In the genomic region with DNA sequence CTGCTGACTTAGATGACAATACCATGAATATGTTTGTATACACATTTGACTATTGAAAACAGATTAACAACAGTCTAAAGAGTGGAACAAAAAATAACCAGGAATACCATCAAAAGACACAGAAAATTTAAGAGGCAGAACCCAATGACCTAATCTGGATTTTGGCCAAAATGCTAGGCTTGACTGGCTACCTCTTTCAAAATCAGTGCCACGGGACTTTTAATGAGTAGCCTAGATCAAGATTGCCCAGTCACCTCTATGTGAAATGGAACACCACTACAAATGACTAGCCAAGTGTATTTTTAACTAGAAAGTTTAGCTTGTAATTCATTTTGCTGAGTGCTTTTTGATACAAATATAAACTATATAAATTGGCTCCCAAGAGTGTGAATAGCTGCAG, we compare ENCODE assay signal across 20 mouse cellular contexts.
A peak's percentile ranks its signal among the peaks of the same experiment; 100 is the strongest.
DNase-seq lines count a peak whose midpoint lies in the region; ATAC-seq and TF ChIP-seq lines count a peak whose summit lies in the region.
"Had no signal": no experiment of that assay in that cellular context is flagged by ENCODE, and none has a peak within 500 bp of the region (broad histone marks: within the 10 kb centered on the region; RNA-seq: fewer than 3 reads in every experiment).

No protein-coding gene starts in this region.

- no peaks in the 10 kb centered on the region for H3K4me1 ChIP-seq in hindbrain, postnatal 0 days (ENCODE audit: insufficient read depth, low read length)
- no peaks in the 10 kb centered on the region for H3K4me1 ChIP-seq in hindbrain, embryonic 11.5 days (replicated peaks; ENCODE audit: control insufficient read depth, insufficient read depth, low read length)
- no peaks in the 10 kb centered on the region for H3K4me1 ChIP-seq in kidney, postnatal 0 days (replicated peaks; ENCODE audit: insufficient read depth, low read length)
- H3K4me1 ChIP-seq in forebrain, postnatal 0 days (ENCODE audit: insufficient read depth) = no peaks in the 10 kb centered on the region
- H3K4me1 ChIP-seq: hindbrain, embryonic 12.5 days; midbrain, embryonic 12.5 days; neural tube, embryonic 12.5 days had no signal

- DNase-seq in hindbrain, postnatal 0 days (ENCODE audit: low spot score) = peak; percentile 28
- no peak for DNase-seq in hindbrain, embryonic 11.5 days (ENCODE audit: low spot score)
- DNase-seq in NIH3T3 (ENCODE audit: low read depth) = peak; percentile 40
- peak; percentile 10 for DNase-seq in fibroblast of lung, adult 2 months (ENCODE audit: low read depth)
- DNase-seq in kidney, postnatal 0 days (ENCODE audit: low spot score) = peak; percentile 59
- DNase-seq in forebrain, postnatal 0 days = no peak
- DNase-seq in ovary, postnatal 36 days (ENCODE audit: low spot score) = no peak
- DNase-seq: adrenal gland, postnatal 14 days; cerebellum, adult 18-20 months; gastrocnemius, postnatal 14 days; heart, adult 2 months; lung, postnatal 10 days; spleen, adult 18-20 months; thymus, postnatal 25 days had no signal

- H3K27ac ChIP-seq in hindbrain, postnatal 0 days = no peak overlapping the region
- H3K27ac ChIP-seq in hindbrain, embryonic 11.5 days (ENCODE audit: low read depth, low read length) = no peak overlapping the region
- H3K27ac ChIP-seq in kidney, postnatal 0 days = 0 out of 2 replicates have a peak overlapping the region, but pooled peaks have one; percentile 50
- H3K27ac ChIP-seq in forebrain, postnatal 0 days (ENCODE audit: low read depth, low read length) = no peak overlapping the region
- H3K27ac ChIP-seq: heart, adult 2 months; hindbrain, embryonic 12.5 days; midbrain, embryonic 12.5 days; neural tube, embryonic 12.5 days had no signal

- TF ChIP-seq CTCF in hindbrain, postnatal 0 days (IDR thresholded peaks at IDR 0.05; ENCODE audit: low read depth) = no peak
- no peak for TF ChIP-seq CTCF in kidney, postnatal 0 days (IDR thresholded peaks at IDR 0.05; ENCODE audit: low read depth)
- no peak for TF ChIP-seq CTCF in forebrain, postnatal 0 days (IDR thresholded peaks at IDR 0.05; ENCODE audit: low read depth)

- ATAC-seq in hindbrain, postnatal 0 days = no peak
- ATAC-seq in hindbrain, embryonic 11.5 days (ENCODE audit: low FRiP score) = no peak
- ATAC-seq in kidney, postnatal 0 days (replicated peaks; ENCODE audit: low FRiP score, low read depth) = peak; percentile 86
- ATAC-seq in forebrain, postnatal 0 days = no peak
- no peak for ATAC-seq in frontal cortex, adult (ENCODE audit: low TSS enrichment)
- ATAC-seq: activated CD4-positive, CD25-positive, alpha-beta regulatory T cell, adult 4 months; inflammation-experienced regulatory T-cells, adult 6 months had no signal

- H3K4me3 ChIP-seq in hindbrain, postnatal 0 days (ENCODE audit: low read length) = no peak overlapping the region
- no peak overlapping the region for H3K4me3 ChIP-seq in hindbrain, embryonic 11.5 days (ENCODE audit: low read depth, low read length)
- no peak overlapping the region for H3K4me3 ChIP-seq in kidney, postnatal 0 days (replicated peaks; ENCODE audit: low read depth, low read length)
- no peak overlapping the region for H3K4me3 ChIP-seq in forebrain, postnatal 0 days (ENCODE audit: low read depth, low read length)
- H3K4me3 ChIP-seq: heart, adult 2 months; hindbrain, embryonic 12.5 days; midbrain, embryonic 12.5 days; neural tube, embryonic 12.5 days had no signal

- no peaks in the 10 kb centered on the region for H3K27me3 ChIP-seq in hindbrain, postnatal 0 days (ENCODE audit: insufficient read depth, low read length)
- no peaks in the 10 kb centered on the region for H3K27me3 ChIP-seq in hindbrain, embryonic 11.5 days (ENCODE audit: control insufficient read depth, insufficient read depth, low read length)
- no peaks in the 10 kb centered on the region for H3K27me3 ChIP-seq in kidney, postnatal 0 days (ENCODE audit: insufficient read depth, low read length)
- no peaks in the 10 kb centered on the region for H3K27me3 ChIP-seq in forebrain, postnatal 0 days (ENCODE audit: insufficient read depth, low read length)
- H3K27me3 ChIP-seq: hindbrain, embryonic 12.5 days; midbrain, embryonic 12.5 days; neural tube, embryonic 12.5 days had no signal

- H3K36me3 ChIP-seq in hindbrain, postnatal 0 days (ENCODE audit: insufficient read depth, low read length) = no peaks in the 10 kb centered on the region
- no peaks in the 10 kb centered on the region for H3K36me3 ChIP-seq in hindbrain, embryonic 11.5 days (ENCODE audit: control insufficient read depth, insufficient read depth, low read length)
- no peaks in the 10 kb centered on the region for H3K36me3 ChIP-seq in kidney, postnatal 0 days (ENCODE audit: insufficient read depth, low read length)
- no peaks in the 10 kb centered on the region for H3K36me3 ChIP-seq in forebrain, postnatal 0 days (ENCODE audit: insufficient read depth)
- H3K36me3 ChIP-seq: hindbrain, embryonic 12.5 days; midbrain, embryonic 12.5 days; neural tube, embryonic 12.5 days had no signal

- WGBS in hindbrain, postnatal 0 days = 51% methylated on average over 1 of the region's 1 CpGs
- WGBS in hindbrain, embryonic 11.5 days = 89% methylated on average over 1 of the region's 1 CpGs
- 27% methylated on average over 1 of the region's 1 CpGs for WGBS in kidney, postnatal 0 days
- WGBS in forebrain, postnatal 0 days = 45% methylated on average over 1 of the region's 1 CpGs

- H3K9me3 ChIP-seq in hindbrain, postnatal 0 days (ENCODE audit: low read length) = no peaks in the 10 kb centered on the region
- H3K9me3 ChIP-seq in hindbrain, embryonic 11.5 days (ENCODE audit: control insufficient read depth, low read length) = no peaks in the 10 kb centered on the region
- no peaks in the 10 kb centered on the region for H3K9me3 ChIP-seq in kidney, postnatal 0 days (replicated peaks; ENCODE audit: low read length)
- no peaks in the 10 kb centered on the region for H3K9me3 ChIP-seq in forebrain, postnatal 0 days (ENCODE audit: low read length)
- H3K9me3 ChIP-seq: hindbrain, embryonic 12.5 days; midbrain, embryonic 12.5 days; neural tube, embryonic 12.5 days had no signal

- H3K9ac ChIP-seq in hindbrain, postnatal 0 days (replicated peaks; ENCODE audit: low read length) = no peak overlapping the region
- H3K9ac ChIP-seq in hindbrain, embryonic 11.5 days (ENCODE audit: low read depth, low read length) = no peak overlapping the region
- H3K9ac ChIP-seq in kidney, postnatal 0 days (ENCODE audit: low read depth, low read length) = no peak overlapping the region
- H3K9ac ChIP-seq in forebrain, postnatal 0 days = no peak overlapping the region
- H3K9ac ChIP-seq: hindbrain, embryonic 12.5 days; midbrain, embryonic 12.5 days; neural tube, embryonic 12.5 days had no signal

- H3K4me2 ChIP-seq in hindbrain, postnatal 0 days (ENCODE audit: low read depth, low read length) = no peak overlapping the region
- no peak overlapping the region for H3K4me2 ChIP-seq in hindbrain, embryonic 11.5 days (replicated peaks; ENCODE audit: low read depth, low read length)
- no peak overlapping the region for H3K4me2 ChIP-seq in kidney, postnatal 0 days (ENCODE audit: low read length)
- H3K4me2 ChIP-seq in forebrain, postnatal 0 days (ENCODE audit: low read depth) = no peak overlapping the region
- H3K4me2 ChIP-seq: hindbrain, embryonic 12.5 days; midbrain, embryonic 12.5 days; neural tube, embryonic 12.5 days had no signal

Comparison
In these comparisons a context has a peak if more than half of its experiments do, and no peak if none do; other contexts are left out.
1. DNase-seq: peak in hindbrain, postnatal 0 days (single experiment), NIH3T3 (single experiment), fibroblast of lung, adult 2 months (single experiment) and kidney, postnatal 0 days (single experiment); none in hindbrain, embryonic 11.5 days (single experiment), forebrain, postnatal 0 days (single experiment) and ovary, postnatal 36 days (single experiment).